Mouse (Mus musculus): ENCODE results near the gene Krt31.

- no peak for TF ChIP-seq CTCF (IDR thresholded peaks at IDR 0.05; ENCODE audit: low read depth, low read length)
- no peak for TF ChIP-seq POLR2A (IDR thresholded peaks at IDR 0.05; ENCODE audit: insufficient read depth, low read length)
Measured at GRCm38 (mm10) chr11:100046303-100046866, 4.0 kb downstream of the Krt31 start.

Measured in ES-Bruce4 (cell line).